Mouse (Mus musculus) ovary, adult 2 months (tissue): ENCODE results near the gene Snph. TPM values are rescaled to one million over a fixed set of nuclear protein-coding genes. Genes with fewer than 3 reads are reported as not detected.

Experiments
- polyA plus RNA-seq: library from polyadenylated mRNA; depleted of rRNA; stranded (reverse); fragments of >200 nt; gene quantifications from 2 replicates; pipeline ENCODE4 v1.2.3, GENCODE M21; 2012; rRNA removed

Snph gene
- 7.0 and 7.3 TPM in 2 replicates for polyA plus RNA-seq

DNA sequence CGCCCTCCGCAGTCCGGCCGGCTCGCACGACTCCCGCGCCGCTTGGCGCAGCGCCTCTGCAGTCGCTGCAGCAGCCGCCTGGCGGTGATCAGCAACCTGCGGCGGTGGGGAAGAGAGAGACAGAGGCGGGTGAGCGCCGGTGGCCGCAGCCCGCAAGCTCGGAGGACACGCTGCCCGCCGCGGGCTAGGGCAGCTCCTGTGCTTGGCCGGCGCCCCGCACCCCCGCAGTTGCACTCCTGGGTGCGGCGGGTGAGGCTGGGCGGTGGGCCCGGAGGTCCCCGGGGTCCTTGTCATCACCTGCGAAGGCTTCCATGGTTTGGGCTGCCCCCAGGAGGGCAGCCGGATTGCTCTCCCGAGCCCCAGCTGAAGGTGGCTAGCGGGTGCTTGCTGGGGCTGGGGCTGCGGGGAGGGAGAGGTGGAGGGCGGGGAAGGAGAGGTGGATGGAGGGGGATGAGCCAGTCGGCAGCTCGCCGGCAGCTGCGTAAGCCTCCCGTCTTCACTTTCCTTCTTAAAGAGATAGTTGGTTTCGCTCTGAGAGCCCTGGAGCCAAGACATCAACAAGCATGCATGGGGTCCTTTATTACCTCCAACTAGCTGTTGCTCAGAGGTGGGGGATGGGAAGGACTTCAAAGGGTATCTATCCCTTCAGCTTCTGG, at the start of gene Snph:
Snph (minus strand) TSS at position 435 of the 656 bp plus-strand sequence.

DNA sequence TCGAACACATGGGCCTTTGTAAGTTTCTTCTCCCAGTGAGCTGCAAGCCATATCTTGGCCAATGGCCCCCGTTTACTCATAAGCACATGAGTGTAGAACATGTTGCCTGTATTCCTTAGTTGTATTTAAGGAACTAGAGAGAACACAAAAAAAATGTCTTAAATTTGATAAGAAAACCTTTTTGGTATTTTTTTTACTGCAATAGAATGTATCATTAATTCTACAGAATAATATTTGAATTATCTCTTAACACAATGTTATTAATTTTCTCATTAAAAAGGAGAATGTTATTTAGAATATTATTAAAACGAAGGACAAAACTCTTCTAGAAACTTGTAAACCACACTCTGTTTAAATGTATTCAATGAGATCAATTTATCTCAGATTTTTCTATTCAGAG, 36.0 kb upstream of the Snph start, which contains the start of gene Rad21l:
Rad21l (minus strand) TSS at position 101 of the 400 bp plus-strand sequence.

DNA sequence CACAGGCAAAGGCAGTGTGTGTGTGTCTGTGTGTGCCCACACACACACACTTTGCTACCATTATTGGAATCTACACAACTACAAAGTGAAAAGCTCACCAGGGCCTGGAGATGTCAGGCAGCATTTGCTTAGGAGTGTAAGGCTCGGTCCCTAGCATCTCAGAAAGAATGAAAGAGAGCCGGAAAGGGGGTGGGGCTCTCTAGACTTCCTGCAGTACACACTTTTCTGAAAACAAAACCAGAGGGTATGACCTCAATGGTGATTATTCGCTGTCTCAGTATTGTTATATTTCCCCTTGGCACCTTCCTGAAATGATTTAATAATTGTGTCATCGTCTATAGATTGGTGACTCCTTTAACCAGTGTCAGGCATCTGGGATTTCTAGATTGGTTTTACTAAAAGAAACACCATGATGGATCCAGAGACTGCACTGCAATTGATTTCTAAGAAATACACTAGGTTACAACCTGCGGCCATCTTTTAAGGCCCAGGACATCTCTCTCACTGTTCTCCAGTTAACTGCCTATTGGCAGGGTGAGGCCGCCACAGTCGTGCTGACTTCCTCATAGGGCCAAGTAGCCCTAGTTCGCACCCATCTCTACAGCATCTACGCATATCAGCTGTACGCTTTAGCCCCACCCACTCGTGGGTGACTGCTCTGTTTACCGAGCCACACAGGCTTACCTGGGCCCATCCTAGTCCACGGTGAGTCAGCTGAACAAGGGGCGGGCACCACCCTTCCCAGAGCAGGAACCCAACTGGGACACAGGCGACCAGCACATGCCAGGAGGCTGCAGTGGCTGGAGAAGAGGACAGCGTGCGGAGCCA, 60.3 kb downstream of the Snph start, which contains the start of gene Sdcbp2:
Sdcbp2 (plus strand) TSS at position 750 of the 828 bp plus-strand sequence.

DNA sequence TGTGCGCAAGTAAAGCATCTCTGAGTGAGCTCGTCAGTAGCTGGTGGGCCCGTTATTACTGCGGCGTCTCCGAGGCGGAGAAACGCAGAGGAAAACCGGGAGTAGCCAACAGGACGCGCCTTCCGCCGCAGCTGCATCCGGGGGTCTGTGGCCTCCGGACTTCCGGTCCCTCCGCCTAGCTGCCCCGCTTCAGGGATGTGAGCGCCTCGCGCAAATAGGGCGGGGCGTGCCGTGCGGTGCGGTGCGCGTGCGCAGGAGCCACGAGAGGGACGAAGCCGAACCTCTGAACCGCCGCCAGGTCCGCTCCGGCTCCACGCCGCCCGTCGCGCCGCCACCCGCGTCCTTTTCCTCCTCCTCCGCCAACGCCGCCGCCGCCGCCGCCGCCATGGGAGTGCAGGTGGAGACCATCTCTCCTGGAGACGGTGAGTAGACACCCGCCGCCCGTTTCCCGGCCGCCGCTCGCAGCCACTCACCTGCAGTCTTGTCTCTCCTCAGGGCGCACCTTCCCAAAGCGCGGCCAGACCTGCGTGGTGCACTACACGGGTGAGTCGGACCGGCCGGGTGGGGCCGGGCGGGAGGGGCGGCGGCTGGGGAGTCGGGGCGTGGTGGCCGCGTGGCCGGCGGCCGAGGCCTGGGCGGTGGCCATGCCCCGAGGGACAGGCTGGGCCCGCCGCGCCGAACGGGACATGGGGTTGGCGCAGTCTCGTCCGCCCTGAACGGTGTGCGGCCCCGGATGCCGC, 89.9 kb downstream of the Snph start, which contains the start of gene Fkbp1a:
Fkbp1a (plus strand) TSS at position 161 of the 740 bp plus-strand sequence.

Other genes with a start within 250 kb of the Snph start
- not detected in 2 replicates for gene 4921509C19Rik, start 156.4 kb downstream of the Snph start, polyA plus RNA-seq
- gene Nsfl1c, start 138.4 kb downstream of the Snph start, polyA plus RNA-seq = 45.3 and 62.2 TPM in 2 replicates
- 80.3 and 107 TPM in 2 replicates for gene Fkbp1a, start 90.1 kb downstream of the Snph start, polyA plus RNA-seq
- 2.4 and 2.8 TPM in 2 replicates for gene Sdcbp2, start 60.0 kb downstream of the Snph start, polyA plus RNA-seq
- gene Rad21l, start 35.9 kb upstream of the Snph start, polyA plus RNA-seq = not detected in 2 replicates
- gene Tmem74b, start 69.4 kb upstream of the Snph start, polyA plus RNA-seq = 1.2 and 1.4 TPM in 2 replicates
- gene Psmf1, start 111.6 kb upstream of the Snph start, polyA plus RNA-seq = 45.6 and 60.4 TPM in 2 replicates
- gene Rspo4, start 210.3 kb upstream of the Snph start, polyA plus RNA-seq = 0.07 and 0.18 TPM in 2 replicates